Mouse (Mus musculus): ENCODE data around the gene Vdac2.

The Vdac2 gene

DNA sequence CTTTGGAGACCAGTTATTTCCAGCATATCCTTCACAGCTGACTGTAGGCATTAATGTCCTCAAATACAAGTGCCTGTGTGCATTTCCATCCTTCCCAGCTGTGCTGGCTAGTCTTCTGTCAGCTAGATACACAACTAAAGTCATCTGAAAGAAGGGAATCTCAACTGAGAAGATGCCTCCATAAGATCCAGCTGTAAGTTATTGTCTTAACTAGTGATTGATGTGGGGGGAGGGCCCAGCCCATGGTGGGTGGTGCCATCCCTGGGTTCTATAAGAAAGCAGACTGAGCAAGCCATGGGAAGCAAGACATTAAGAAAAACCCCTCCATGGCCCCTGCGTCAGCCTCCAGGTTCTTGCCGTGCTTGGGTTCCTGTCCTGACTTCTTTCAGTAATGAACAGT is at the start of gene Vdac2:
TSS of gene Vdac2 (plus strand) at position 301 of the 400 bp plus-strand sequence.
- no peak for DNase-seq

DNA sequence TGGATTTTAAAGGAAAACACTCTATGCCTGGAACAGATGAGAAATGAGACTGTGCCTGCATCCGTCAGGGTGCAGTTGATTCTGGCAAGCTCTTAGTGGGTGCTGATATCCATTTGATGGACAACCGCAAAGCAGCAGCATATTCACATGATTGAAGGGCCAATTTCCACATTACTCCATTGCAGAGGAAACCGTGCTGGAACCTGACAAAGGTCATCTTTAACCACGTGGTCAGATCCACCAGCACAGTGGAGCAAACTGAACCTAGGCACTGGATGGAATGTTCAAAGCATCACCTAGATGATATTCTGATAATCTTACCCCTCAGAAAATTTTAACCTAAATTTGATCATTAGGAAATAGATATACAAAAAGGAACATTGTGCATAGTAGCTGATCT is 48.8 kb upstream of the Vdac2 start:
- DNase-seq: peak; percentile 21 to 51

DNA sequence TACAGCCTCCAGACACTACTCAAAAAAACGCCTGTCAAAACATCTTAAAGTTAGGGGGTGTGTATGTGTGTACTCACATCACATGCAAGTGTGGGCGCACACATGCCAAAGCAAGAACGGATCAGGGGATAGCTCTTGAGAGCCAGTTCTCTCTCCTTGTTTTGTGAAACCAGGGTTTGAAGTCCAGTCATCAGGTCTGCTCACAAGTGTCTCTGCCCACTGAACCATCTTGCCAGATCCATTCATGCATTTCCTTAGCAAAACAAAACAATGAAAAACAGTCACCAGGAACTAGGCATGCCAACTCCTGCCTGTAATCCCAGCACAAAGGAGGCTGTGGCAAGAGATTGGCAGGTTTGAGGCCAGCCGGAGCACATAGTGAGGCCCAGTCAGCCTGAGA is 38.5 kb upstream of the Vdac2 start:
- DNase-seq: peak; percentile 70 to 74

DNA sequence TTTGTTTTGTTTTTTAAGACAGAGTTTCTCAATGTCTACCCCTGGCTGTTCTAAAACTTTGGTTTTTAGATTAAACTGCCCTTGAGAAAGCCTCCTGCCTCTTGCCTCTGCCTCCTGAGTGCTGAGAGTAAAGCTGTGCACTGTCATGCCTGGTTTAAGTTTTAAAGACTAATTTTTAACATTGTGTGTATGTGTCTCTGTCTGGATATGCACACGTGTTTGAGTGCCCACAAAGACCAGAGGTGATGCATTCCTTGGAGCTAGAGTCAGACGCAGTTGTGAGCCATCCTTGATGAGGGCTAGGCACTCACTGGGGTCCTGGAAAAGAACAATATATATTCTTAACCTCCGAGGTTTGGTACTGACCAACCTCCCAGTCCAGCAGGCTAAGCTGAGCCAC is 37.7 kb upstream of the Vdac2 start:
- DNase-seq: peak; percentile 11 to 41

DNA sequence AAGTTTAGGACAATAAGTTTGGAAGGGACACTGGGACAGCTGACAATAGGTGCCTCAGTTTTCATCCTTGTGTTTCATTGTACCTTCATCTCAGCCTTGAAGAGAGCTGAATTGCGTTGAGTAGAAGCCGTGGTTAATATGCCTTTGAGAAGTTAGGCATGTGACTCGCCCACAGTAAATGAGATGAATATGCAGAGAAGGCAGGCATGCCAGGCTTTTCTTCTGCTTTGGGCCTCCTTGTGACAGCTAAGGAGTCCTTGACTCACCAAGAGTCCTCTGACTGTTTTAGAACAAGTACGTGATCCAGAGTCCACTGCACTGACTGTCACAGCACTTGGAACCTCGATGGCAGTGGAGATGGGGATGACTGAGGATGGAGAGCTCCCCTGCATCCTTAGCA is 36.9 kb upstream of the Vdac2 start:
- DNase-seq: no peak

DNA sequence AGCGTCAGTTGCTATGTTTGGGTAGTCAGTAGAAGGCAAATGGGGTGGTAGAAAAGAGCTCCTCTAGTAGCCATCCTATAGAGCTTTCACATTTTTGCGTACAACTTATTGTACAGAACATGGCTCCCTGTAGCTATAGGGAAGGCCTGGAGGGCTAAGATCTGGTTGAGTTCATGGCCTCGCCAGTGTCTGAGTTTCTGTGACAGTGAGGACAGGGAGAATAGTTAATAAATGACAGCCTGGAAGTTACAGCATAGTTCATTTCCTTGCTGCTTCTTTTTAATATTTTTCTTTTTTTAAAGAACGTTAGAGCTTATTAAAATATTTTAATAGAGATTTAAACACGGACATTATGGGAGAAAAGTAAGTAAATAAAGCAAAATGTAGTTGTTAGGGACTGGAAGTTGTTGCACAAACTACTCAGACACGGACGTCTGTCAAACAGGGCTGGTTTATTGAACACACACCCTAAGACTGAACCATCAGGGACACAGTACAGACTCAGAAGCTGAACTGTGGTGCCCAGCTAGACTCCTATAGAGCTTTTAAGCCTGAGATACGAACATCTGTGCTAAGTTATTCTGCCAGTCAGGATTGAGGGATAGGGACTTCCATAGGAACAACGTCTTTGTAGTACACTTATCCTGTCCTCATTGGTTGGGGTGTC is 34.3 kb upstream of the Vdac2 start:
- DNase-seq: no peak

DNA sequence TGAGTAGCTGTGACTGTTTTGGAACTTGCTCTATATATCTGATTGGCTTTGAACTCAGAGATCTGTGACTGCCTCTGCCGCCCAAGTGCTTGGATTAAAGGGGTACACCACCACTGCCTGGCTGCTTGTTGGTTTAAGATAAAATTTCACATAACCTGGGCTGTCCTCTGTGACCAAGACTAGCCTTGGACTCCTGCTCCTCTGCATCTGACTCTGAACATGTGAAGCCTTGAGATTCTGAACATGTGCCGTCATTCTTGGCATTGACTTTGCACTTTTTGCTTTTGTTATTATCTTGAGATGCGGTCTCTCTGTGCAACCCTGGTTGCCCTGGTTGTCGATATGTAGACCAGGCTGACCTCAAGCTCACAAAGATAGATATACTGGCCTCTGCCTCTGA is 33.3 kb upstream of the Vdac2 start:
- no peak for DNase-seq

DNA sequence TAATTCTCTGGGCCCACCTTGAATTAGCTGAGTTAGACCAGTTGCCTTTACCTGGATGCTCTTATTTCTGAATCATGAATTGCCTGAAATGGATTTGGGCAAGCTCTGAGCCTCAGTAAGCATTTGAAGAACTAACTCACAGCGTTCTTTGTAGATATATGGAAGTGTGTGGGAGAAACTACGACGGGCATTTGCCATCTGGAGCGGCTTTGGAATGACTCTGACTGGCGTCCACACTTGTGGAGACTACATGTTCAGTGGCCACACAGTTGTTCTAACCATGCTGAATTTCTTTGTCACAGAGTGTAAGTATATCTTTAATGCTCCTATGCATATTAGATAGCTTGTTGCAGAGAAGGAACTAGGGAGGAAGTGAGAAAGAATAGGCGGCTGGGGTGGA is 32.8 kb upstream of the Vdac2 start:
- no peak for DNase-seq

DNA sequence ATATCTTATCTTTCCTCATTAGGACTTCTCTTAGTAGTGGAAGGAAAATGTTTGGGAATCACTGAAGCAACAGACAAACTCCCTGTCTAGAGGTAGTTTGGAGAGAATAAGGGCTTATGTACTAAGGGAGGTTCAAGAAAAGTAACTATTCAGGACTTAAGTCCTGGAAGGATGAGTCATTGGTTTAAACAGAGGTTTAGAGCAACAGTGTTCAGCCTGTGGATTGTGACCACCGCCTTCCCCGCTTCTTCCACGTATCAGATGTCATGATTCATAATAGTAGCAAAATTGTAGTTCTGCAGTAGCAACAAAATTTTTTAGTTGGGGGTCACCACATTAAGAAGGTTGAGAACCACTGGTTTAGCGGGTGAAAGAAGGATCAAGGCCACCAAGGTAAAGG is 24.4 kb upstream of the Vdac2 start:
- no peak for DNase-seq

DNA sequence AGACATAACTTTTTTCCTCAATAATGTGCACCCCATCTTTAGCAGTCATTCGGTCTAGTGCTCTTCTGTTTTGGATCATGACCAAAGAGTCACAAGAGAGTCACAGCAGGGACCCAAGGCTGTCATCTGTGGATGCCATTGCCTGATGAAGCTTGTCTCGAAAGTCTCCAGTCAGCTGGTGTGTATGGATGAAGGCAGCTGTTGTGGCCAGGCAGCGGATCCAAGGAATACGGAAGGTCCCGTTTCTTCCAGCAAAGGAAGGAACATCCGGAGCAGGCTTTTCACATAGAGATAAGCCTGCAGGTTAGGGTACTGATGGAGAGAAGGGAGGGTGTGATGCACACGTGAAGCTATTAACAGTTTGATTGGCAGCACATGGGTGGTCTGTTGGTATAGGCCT is 23.4 kb upstream of the Vdac2 start:
- DNase-seq: no peak

DNA sequence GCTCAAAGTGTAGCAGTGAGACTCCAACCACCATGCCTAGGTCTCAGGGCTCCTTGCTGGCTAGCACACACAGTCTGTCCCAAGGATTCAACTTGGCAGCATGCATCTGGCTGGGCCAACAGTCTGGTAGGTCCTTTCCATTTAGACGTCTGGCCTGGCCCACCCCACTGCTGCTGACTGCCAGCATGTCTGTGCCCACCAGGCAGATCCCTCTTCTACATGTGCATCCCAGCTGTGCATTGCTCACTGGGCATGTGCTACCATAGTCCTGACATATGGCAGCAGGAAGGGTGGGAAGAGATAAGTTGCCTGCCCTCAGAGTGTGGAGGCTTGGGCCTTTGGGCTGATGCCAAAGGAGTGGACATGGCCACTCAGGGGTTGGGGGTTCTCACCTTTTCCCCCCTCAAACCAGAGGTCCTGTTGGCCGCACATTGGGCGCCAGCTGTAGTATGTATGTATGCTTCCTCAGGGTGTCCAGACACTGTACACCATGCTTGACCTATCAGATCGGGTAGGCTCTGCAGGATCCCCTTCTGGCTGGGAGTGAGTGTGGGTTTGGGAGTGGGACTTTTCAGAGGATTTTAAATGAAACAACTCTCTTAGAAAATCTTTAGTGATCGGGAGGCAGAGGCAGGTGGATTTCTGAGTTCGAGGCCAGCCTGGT is 22.4 kb upstream of the Vdac2 start:
- no peak for DNase-seq

DNA sequence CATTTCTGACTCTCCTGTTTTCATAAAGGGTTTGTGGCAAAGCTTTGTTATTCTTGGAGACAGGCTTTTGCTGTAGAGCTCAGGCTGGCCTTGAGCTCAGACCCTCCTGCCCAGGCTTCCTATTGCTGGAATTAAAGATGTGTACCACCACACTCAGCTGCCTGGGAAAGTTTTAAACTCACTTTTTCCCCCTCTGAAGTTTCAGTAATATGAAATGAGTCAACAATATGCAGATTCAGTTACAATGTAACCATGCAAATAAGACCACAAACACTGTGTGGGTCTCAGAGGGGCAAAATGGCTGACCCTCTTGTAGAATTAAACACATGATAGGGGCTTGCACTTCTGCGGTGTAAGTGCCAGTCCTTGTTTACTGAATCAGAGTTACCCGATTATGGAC is 18.8 kb upstream of the Vdac2 start:
- DNase-seq: no peak

DNA sequence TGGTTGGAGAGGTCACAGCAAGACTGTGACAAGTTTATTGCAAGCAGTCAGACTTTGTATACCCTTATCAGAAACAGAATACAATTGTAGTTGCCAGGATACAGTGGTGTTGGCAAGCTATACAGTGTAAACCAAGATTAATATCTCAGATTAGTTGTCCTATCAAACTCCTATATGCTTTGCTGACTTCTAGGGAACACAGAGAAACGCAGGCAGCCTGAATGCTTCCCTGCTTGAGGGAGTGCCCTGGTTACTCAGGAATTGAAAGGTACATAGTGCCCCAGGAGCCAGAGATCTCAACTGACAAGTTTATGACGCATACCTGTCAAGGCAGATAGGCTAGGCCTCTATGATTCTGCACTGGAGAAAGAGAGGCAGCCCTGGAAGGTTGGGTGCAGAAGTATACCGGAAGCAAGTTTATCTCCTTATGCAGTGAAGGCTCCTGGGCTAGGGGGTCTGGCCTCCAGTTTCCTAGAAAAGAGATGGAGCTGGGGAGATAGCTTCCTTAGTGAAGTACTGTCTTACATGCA is 18.3 kb upstream of the Vdac2 start:
- DNase-seq: no peak

DNA sequence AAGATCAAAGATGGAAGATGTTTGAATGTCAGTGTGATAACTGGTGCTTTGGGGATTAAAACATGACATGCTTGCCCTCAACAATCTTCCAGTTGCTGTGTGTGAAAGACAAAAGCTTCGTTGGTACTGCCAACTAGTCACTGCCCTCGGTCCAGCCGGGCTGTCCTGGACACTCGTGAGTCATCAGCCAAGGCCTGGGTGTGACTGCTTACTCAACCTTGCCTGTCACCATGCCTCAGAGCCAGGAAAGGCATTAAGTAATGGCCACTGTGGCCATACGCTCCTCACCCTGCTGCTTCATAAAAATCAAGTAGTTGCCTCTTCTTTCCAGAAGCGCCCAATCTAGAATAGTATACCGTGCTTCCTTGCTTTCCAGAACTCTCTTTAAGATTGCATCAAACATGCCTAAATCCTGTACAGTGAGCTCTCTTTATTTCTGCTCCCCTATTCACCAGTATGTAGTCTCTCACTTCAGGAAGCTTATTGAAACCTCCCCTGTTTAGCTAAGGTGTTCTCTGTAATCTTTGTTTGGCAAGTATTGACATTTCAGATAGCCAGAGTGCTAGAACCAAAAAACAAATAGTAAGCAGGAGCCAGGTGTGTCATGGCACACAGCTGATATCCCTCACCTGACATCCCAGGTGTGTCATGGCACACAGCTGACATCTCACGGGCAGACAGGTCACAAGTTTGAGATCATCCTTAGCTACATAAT is 16.7 kb upstream of the Vdac2 start:
- no peak for DNase-seq

DNA sequence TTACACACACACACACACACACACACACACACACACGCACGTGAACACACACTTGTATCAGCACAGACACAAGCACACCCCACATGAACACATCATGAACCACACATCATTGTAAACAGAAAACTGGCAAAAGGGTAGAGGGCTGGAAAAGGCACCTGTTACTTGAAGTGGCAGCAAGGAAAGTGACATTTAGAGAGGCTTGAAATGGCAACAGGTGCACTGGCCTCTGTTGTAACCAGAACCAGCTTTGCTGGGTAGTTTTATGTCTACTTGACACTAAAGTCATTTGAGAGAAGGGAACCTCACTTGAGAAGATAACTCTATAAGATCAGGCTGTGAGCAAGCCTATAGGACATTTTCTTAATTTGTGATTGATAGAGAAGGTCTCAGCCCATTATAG is 15.6 kb upstream of the Vdac2 start:
- no peak for DNase-seq

DNA sequence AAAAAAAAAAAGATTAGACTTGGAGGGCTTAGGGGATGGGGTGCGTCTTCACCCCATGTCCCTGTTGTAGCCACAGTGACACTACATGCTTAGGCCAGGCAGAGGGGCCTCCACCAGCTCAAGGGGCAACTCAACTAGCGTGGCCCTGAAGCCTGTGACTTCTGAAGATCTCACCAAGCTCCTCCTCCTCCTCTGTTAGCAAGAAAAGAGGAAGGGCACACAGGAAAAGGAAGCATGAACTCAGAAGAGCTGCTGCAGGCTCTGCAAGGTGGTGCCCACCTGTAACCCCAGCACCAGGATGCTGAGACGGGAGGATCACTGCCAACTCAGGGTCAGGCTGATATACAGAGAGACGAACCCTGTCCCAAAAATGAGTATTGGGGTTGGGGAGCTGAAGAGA is 13.7 kb upstream of the Vdac2 start:
- no peak for DNase-seq

DNA sequence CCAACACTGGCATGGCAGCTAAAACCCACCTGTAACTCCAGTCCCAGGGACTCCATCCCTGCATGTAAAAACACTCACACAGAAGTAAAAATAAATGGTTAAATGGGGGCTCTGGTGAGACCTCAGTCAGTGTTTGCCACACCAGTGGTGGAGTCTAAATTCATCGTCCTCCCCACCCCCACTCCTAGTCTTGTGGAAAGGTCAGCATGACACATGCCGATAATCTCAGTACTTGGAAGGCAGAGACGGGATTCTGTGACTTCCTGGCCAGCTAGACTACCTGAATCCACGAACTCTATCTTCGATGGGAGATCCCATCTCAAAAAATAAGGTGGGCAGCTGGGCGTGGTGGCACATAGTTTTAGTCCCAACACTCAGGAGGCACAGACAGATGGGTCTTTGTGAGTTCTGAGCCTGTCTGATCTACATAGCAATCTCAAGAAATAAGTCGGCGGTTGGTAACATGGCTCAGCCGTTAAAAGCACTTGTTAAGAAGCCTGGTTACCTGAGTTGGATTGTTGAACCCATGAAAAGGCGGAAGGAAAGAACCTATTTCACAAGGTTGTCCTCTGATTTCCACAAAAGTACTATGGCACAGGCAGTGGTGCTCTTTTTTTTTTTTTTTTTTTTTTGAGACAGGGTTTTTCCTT is 13.2 kb upstream of the Vdac2 start:
- DNase-seq: peak in 1 of 2 experiments; percentile 8

DNA sequence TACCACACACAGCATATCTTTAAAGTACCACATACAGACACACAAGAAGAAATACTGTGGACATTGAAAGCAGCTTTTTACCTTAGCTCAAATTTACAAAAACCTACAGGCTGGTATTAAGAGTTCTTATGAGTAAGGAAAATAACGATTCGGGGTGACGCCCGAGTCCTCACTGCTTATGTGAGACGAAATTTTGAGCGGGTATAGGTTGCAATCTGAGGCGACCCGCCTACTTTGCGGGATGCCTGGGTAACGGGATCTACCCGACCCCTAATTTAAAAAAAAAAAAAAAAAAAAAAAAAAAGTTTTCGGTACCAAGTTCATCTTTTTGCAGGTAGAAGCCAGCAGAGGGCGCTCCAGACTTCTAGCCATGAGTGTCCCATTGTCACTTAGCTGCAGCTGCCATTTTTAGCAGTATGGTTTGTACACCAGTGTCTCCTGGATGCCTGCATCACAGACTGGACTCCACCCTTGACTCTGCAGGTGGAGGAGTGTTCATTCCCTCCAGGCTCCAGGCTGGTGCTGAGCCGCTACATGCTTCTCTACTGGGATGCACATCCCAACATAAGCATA is 12.4 kb upstream of the Vdac2 start:
- peak; percentile 81 to 92 for DNase-seq

DNA sequence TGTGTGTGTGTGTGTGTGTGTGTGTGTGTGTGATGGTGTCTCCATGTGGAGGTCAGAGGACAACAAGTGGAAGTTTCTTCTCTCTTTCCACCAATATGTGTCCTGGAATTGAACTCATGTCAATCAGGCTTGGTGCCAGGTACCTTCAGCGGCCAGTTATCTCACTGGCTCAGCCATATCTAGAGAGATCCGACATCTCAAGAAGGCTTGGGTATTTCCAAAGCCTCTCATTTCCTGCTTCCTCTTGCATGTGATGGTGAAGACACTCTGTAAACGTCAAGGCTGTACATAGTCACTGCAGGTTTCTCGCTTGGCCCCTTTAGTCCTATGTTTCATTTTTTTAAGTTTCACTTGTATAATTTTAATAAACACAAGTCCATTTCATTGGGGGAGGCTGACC is 11.8 kb upstream of the Vdac2 start:
- DNase-seq: peak in 1 of 2 experiments; percentile 15

DNA sequence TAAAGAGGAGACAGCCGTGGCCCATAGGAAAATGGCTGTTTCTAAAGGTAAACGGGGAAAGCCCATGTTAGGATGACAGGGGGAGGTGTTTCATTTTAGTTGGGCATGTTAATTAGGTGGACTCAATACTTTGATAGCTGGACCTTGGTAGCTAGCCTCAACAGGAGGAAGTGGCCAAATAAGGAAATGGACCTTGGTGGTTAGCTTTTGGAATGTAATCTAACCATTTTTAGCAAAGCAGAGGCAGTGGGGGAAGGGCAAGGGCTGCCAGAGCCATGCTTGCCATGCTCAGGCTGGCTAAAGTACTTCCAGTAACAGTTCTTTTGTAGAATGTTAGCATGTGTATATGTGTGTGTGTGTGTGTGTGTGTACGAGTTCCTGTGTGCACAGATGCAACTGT is 11.2 kb upstream of the Vdac2 start:
- peak; percentile 35 to 50 for DNase-seq

DNA sequence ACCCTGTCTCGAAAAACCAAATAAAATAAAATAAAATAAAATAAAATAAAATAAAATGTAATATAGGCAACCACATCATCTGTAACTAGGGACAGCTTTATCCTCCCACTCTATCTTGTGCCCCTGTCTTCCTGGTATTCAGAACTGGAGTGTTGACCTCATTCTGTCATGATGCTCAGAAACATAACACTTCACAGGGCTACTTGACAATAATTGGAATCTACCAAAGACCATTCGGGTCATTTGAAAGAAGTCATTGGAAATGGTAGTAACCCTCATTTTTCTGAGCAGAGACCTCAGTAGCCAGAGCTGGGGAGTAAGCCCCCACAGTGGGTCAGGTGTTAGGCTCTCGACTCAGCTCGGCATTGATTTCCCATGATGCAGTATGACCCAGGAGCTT is 10.4 kb upstream of the Vdac2 start:
- DNase-seq: no peak

DNA sequence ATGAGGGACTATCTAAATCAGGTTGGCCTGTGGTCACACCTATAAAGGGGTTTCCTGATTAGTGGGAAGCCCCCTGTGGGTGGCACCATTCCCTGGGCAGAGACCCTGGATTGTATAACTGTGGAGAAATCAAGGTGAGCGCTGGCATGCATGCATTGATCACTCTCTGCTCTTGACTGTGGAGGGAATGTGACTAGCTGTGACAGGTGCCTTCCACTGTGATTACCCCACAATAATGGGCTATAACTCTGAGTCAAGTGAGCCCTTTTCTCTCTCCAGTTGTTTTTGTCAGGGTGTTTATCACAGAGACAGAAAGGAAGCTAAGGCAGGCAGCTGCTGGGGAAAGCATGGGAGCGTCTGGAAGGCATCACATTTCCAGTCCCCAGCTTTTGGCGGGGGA is 8.8 kb upstream of the Vdac2 start:
- peak in 1 of 2 experiments; percentile 9 for DNase-seq

DNA sequence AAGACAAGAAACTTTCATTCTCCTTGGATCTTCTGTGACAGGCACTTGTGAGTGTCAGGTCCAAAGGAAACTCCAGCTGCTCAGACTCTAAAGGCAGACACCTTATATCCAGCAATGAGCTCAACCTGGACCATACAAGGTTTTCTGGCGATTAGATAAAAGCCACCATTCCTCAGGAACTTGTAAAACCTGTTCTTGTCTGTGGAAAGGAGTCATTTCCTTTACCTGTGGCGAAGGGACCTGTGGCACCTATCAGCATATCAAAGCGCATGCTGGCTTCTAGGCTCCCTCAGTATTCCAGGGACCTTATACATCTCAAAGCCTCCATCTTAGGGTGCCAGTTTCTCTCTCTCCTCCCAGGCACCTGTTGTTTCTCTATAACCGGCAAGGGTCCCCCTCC is 7.6 kb upstream of the Vdac2 start:
- no peak for DNase-seq

Measured in kidney, postnatal 25 days (tissue).